In the genomic region with DNA sequence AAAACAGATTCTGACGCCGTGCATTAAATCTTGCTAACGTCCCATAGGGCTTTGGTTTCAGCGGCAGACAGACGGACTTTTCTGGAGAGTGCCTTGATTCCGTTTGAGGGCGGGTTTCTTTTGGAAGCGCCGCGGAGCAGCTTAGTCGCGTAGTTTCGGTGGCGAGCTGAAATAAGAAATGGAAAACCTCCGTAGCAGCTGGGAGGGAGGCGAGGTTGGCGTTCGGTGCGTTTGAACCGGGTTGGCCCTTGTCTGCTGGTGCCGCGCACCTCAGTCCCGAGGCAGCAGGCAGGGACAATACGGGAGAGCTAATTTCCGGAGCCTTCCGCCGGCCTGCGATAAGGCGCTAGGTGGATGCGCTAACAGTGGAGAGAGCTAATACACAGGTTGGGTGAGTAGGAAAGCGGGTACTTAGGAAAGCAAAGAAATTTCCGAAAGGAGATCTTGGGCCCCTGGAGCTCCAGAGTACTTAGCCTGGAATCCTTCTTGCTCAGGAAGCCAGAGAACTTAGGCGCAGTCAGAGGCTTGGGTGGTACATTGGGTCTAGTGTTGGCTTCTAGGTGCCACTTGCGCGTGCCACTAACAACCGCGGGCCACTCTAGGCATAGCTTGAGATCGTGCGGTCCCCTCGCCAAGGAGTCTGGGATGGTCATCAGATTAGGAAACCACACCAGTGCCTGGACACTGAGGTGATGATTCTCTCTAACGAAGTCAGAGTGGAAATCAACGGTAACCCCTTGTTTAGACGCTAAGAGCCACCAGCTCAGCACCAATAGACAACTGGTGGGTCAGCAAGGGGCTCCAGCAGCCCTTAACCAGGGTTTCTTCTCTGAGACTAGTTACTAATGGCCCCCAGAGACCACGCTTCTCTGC, we compare ENCODE assay signal across 9 mouse cellular contexts. TPM values are rescaled to one million over a fixed set of nuclear protein-coding genes. Genes with fewer than 3 reads are reported as not detected.
DNase-seq lines count a peak whose midpoint lies in the region; ATAC-seq and TF ChIP-seq lines count a peak whose summit lies in the region.
"Had no signal": no experiment of that assay in that cellular context is flagged by ENCODE, and none has a peak within 500 bp of the region (broad histone marks: within the 10 kb centered on the region; RNA-seq: fewer than 3 reads in every experiment).

No protein-coding gene starts in this region.

- no peak for TF ChIP-seq EP300 in stomach, postnatal 0 days (optimal IDR thresholded peaks at IDR 0.05)

- no peak for DNase-seq in heart, embryonic 10.5 days (ENCODE audit: low spot score)
- no peak for DNase-seq in heart, postnatal 25 days (ENCODE audit: low spot score)
- DNase-seq in heart, postnatal 10 days, result peak; percentile 48 to 54
- DNase-seq in stomach, postnatal 0 days (ENCODE audit: low spot score), result peak; percentile 36
- DNase-seq in left cerebral cortex, postnatal 4 days, result no peak

- no peak overlapping the region for H3K9ac ChIP-seq in limb, embryonic 15.5 days
- H3K9ac ChIP-seq in stomach, postnatal 0 days (ENCODE audit: low read length), result no peak overlapping the region

- ATAC-seq in limb, embryonic 15.5 days (ENCODE audit: insufficient number of reproducible peaks, low FRiP score, low TSS enrichment, low read depth), result no peak
- ATAC-seq in stomach, postnatal 0 days (ENCODE audit: low FRiP score, low TSS enrichment), result no peak
- no peak; the same call in 1 of the 2 replicates for ATAC-seq in granulocyte monocyte progenitor cell, adult 5-6 weeks (replicated peaks; ENCODE audit: poor library complexity, severe bottlenecking)

- H3K27ac ChIP-seq in heart, embryonic 10.5 days, result no peak overlapping the region
- no peak overlapping the region for H3K27ac ChIP-seq in brown adipose tissue, adult 24 weeks (replicated peaks; ENCODE audit: low read depth, low read length)
- H3K27ac ChIP-seq in limb, embryonic 15.5 days, result no peak overlapping the region
- H3K27ac ChIP-seq in stomach, postnatal 0 days (replicated peaks), result no peak overlapping the region

- intact Hi-C loops in heart, postnatal 25 days (cut with DNase I), result loop anchor here (5.0 kb wide), 1 partner anchor 80 kb away; no protein-coding TSS in a partner anchor
- intact Hi-C loops in heart, postnatal 10 days (cut with DNase I), result no loop called here
- intact Hi-C loops in left cerebral cortex, postnatal 4 days (cut with DNase I), result no loop called here

- under 1% methylated on average over 44 of the region's 44 CpGs for WGBS in heart, embryonic 10.5 days
- 4% methylated on average over 44 of the region's 44 CpGs for WGBS in limb, embryonic 15.5 days
- WGBS in stomach, postnatal 0 days, result 3% methylated on average over 44 of the region's 44 CpGs

- peak overlapping the region; percentile 50 for H3K4me3 ChIP-seq in heart, embryonic 10.5 days
- H3K4me3 ChIP-seq in brown adipose tissue, adult 24 weeks (ENCODE audit: insufficient read depth, low read depth, low read length), result peak overlapping the region; percentile 14
- H3K4me3 ChIP-seq in limb, embryonic 15.5 days, result peak overlapping the region; percentile 22
- peak overlapping the region; percentile 22 for H3K4me3 ChIP-seq in stomach, postnatal 0 days (ENCODE audit: low read depth, low read length)

- H3K27me3 ChIP-seq in heart, embryonic 10.5 days (ENCODE audit: insufficient read depth, poor library complexity, severe bottlenecking), result peaks cover 100% of the 10 kb centered on the region
- H3K27me3 ChIP-seq in limb, embryonic 15.5 days, result peaks cover 95% of the 10 kb centered on the region
- H3K27me3 ChIP-seq in stomach, postnatal 0 days (ENCODE audit: control insufficient read depth, insufficient read depth, low read length), result peaks cover 25% of the 10 kb centered on the region; the same call in 1 of the 2 replicates

- no peak for TF ChIP-seq CTCF in stomach, postnatal 0 days (IDR thresholded peaks at IDR 0.05; ENCODE audit: low read depth)

- peaks cover 40% of the 10 kb centered on the region for H3K4me1 ChIP-seq in heart, embryonic 10.5 days
- H3K4me1 ChIP-seq in brown adipose tissue, adult 24 weeks (ENCODE audit: control insufficient read depth, insufficient read depth, insufficient read length, low read length), result peaks cover 4% of the 10 kb centered on the region; the same call in 1 of the 2 replicates
- peaks cover 30% of the 10 kb centered on the region for H3K4me1 ChIP-seq in limb, embryonic 15.5 days
- H3K4me1 ChIP-seq in stomach, postnatal 0 days (replicated peaks; ENCODE audit: control insufficient read depth, insufficient read depth), result 0 out of 2 replicates have a peak, but pooled peaks cover 3% of the 10 kb centered on the region

- H3K9me3 ChIP-seq in heart, embryonic 10.5 days, result no peaks in the 10 kb centered on the region
- no peaks in the 10 kb centered on the region for H3K9me3 ChIP-seq in limb, embryonic 15.5 days
- no peaks in the 10 kb centered on the region for H3K9me3 ChIP-seq in stomach, postnatal 0 days (ENCODE audit: control insufficient read depth, low read length)
- H3K9me3 ChIP-seq: G1E had no signal

- peak overlapping the region; percentile 37 for H3K4me2 ChIP-seq in limb, embryonic 15.5 days
- H3K4me2 ChIP-seq in stomach, postnatal 0 days (replicated peaks; ENCODE audit: low read depth), result peak overlapping the region; percentile 24

- H3K36me3 ChIP-seq in heart, embryonic 10.5 days, result no peaks in the 10 kb centered on the region
- H3K36me3 ChIP-seq in limb, embryonic 15.5 days, result no peaks in the 10 kb centered on the region
- H3K36me3 ChIP-seq in stomach, postnatal 0 days (ENCODE audit: control insufficient read depth, insufficient read depth, low read length), result no peaks in the 10 kb centered on the region
- H3K36me3 ChIP-seq: G1E had no signal

RNA-seq across cellular contexts. Expression of a gene that starts 5.1 kb away (rescaled TPM):
- 0.83 and 3.6 TPM in 2 replicates for polyA plus RNA-seq in heart, embryonic 10.5 days (2016; fragmentation: Nextera tagmentation; extraction: Ambion mirVana)
- under 1 TPM; 0.20 to 0.23 TPM for total RNA-seq in heart, postnatal 25 days (2021)
- not detected in 2 replicates for polyA plus RNA-seq in brown adipose tissue, adult 24 weeks (2012; ENCODE audit: insufficient read depth, insufficient read length, missing spikeins)
- total RNA-seq in heart, postnatal 10 days (2021), result under 1 TPM; 0.10 to 0.12 TPM
- polyA plus RNA-seq in limb, embryonic 15.5 days (2015; fragmentation: Nextera tagmentation; extraction: Ambion mirVana), result 2.1 and 2.4 TPM in 2 replicates
- polyA plus RNA-seq in stomach, postnatal 0 days (2015; fragmentation: Nextera tagmentation; extraction: Ambion mirVana), result 0.05 and 0.06 TPM in 2 replicates
- not detected in 2 replicates for total RNA-seq in granulocyte monocyte progenitor cell, adult 5-6 weeks (2014; fragmentation: Nextera tagmentation)
- total RNA-seq in granulocyte monocyte progenitor cell, adult 5-6 weeks (2017), result not detected in 2 replicates
- 1 to 10 TPM; 1.6 to 1.9 TPM for total RNA-seq in left cerebral cortex, postnatal 4 days (2021)
- polyA plus RNA-seq: G1E had no signal

Comparison
In these comparisons a context has a peak if more than half of its experiments do, and no peak if none do; other contexts are left out.
1. DNase-seq: peak in heart, postnatal 10 days (2 of 2) and stomach, postnatal 0 days (single experiment); none in heart, embryonic 10.5 days (single experiment), heart, postnatal 25 days (single experiment) and left cerebral cortex, postnatal 4 days (single experiment).
2. Peak in every context shown above with its lines, with median percentiles within 50 percentile points of each other: H3K4me3 ChIP-seq.